Mouse (Mus musculus) heart, postnatal 0 days (tissue): ENCODE data around the gene Cbln4.

Experiments used
- CTCF ChIP-seq: IDR thresholded peaks from 2 replicates; pipeline ENCODE4 v1.5.1; 2016; ENCODE audit warnings: antibody characterized with exemption, control low read depth, low read depth
- EP300 ChIP-seq: IDR thresholded peaks from 2 replicates; pipeline ENCODE4 v1.6.1; 2016; ENCODE audit warnings: antibody characterized with exemption, low read depth

DNA sequence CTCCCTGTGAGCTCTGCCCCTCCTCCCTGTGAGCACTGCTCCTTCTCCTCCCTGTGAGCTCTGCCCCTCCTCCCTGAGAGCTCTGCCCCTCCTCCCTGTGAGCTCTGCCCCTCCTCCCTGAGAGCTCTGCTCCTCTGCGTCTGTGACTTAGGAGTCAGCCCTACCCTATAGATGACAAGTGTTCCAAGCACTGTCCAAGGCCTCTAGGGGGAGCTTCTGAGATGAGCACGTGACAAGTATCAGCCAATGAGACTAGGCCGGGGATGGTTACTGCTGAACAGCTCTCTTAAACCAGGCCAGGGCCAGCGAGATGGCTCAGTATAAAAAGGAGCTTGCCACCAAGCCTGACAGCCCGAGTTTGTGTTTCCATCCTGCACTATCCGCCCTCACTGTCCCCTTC lies 48.4 kb downstream of the Cbln4 start:
- TF ChIP-seq CTCF, result no peak
- no peak for TF ChIP-seq EP300
